Comparison of ENCODE assay signal across 23 mouse cellular contexts in genomic region chr2:143780310-143780709, GRCm38 (mm10).
A peak's percentile ranks its signal among the peaks of the same experiment; 100 is the strongest.
DNase-seq lines count a peak whose midpoint lies in the region; ATAC-seq lines count a peak whose summit lies in the region.
"Had no signal": no experiment of that assay in that cellular context is flagged by ENCODE, and none has a peak within 500 bp of the region (broad histone marks: within the 10 kb centered on the region; RNA-seq: fewer than 3 reads in every experiment).

No protein-coding gene starts in this region.

- DNase-seq in heart, adult 11 months: peak; percentile 48
- no peak for DNase-seq in heart, postnatal 25 days (ENCODE audit: low spot score)
- no peak for DNase-seq in midbrain, embryonic 11.5 days (ENCODE audit: low spot score, missing footprints)
- no peak for DNase-seq in midbrain, embryonic 10.5 days (ENCODE audit: low spot score)
- DNase-seq: adrenal gland, adult 8-10 months; adrenal gland, postnatal 14 days; adrenal gland, postnatal 36 days; B cell, adult 2 months; cerebellum, adult 11-12 months; cerebellum, adult 2 months; cerebellum, adult 9-10 months; cerebellum, postnatal 10 days; cerebellum, postnatal 25 days had no signal

- no peak overlapping the region for H3K4me3 ChIP-seq in midbrain, embryonic 11.5 days (ENCODE audit: low read depth, low read length)
- no peak overlapping the region for H3K4me3 ChIP-seq in midbrain, embryonic 13.5 days (replicated peaks)
- no peak overlapping the region for H3K4me3 ChIP-seq in midbrain, embryonic 16.5 days (ENCODE audit: low read depth, low read length)
- no peak overlapping the region for H3K4me3 ChIP-seq in midbrain, embryonic 10.5 days
- H3K4me3 ChIP-seq: embryonic facial prominence, embryonic 10.5 days; embryonic facial prominence, embryonic 12.5 days; forebrain, embryonic 13.5 days; forebrain, embryonic 15.5 days had no signal

- H3K9ac ChIP-seq in midbrain, embryonic 11.5 days (ENCODE audit: low read length): no peak overlapping the region
- H3K9ac ChIP-seq in midbrain, embryonic 13.5 days (replicated peaks): no peak overlapping the region
- no peak overlapping the region for H3K9ac ChIP-seq in midbrain, embryonic 16.5 days (ENCODE audit: low read depth, low read length)
- H3K9ac ChIP-seq: embryonic facial prominence, embryonic 12.5 days; forebrain, embryonic 13.5 days; forebrain, embryonic 15.5 days had no signal

- no peaks in the 10 kb centered on the region for H3K36me3 ChIP-seq in midbrain, embryonic 11.5 days (ENCODE audit: control insufficient read depth, insufficient read depth, low read length)
- peaks cover 4% of the 10 kb centered on the region for H3K36me3 ChIP-seq in midbrain, embryonic 13.5 days
- H3K36me3 ChIP-seq in midbrain, embryonic 16.5 days (ENCODE audit: control insufficient read depth, insufficient read depth, low read length): peaks cover 4% of the 10 kb centered on the region; the same call in 1 of the 2 replicates
- no peaks in the 10 kb centered on the region for H3K36me3 ChIP-seq in midbrain, embryonic 10.5 days
- H3K36me3 ChIP-seq: embryonic facial prominence, embryonic 10.5 days; embryonic facial prominence, embryonic 12.5 days; forebrain, embryonic 15.5 days; G1E had no signal

- H3K9me3 ChIP-seq in midbrain, embryonic 11.5 days (ENCODE audit: control insufficient read depth, low read length): no peaks in the 10 kb centered on the region
- H3K9me3 ChIP-seq in midbrain, embryonic 13.5 days: no peaks in the 10 kb centered on the region
- H3K9me3 ChIP-seq in midbrain, embryonic 16.5 days (replicated peaks; ENCODE audit: control insufficient read depth, low read length, poor library complexity, severe bottlenecking): no peaks in the 10 kb centered on the region
- no peaks in the 10 kb centered on the region for H3K9me3 ChIP-seq in midbrain, embryonic 10.5 days (replicated peaks)
- H3K9me3 ChIP-seq: embryonic facial prominence, embryonic 10.5 days; embryonic facial prominence, embryonic 12.5 days; forebrain, embryonic 13.5 days; forebrain, embryonic 15.5 days had no signal

- H3K27ac ChIP-seq in midbrain, embryonic 11.5 days (ENCODE audit: low read depth, low read length): no peak overlapping the region
- H3K27ac ChIP-seq in midbrain, embryonic 13.5 days: no peak overlapping the region
- H3K27ac ChIP-seq in midbrain, embryonic 16.5 days (ENCODE audit: low read length): no peak overlapping the region
- no peak overlapping the region for H3K27ac ChIP-seq in midbrain, embryonic 10.5 days (replicated peaks)
- H3K27ac ChIP-seq: embryonic facial prominence, embryonic 10.5 days; embryonic facial prominence, embryonic 12.5 days; forebrain, embryonic 13.5 days; forebrain, embryonic 15.5 days had no signal

- no peaks in the 10 kb centered on the region for H3K27me3 ChIP-seq in midbrain, embryonic 11.5 days (ENCODE audit: control insufficient read depth, insufficient read depth, low read length)
- no peaks in the 10 kb centered on the region for H3K27me3 ChIP-seq in midbrain, embryonic 13.5 days
- no peaks in the 10 kb centered on the region for H3K27me3 ChIP-seq in midbrain, embryonic 16.5 days (ENCODE audit: control insufficient read depth, insufficient read depth, low read depth, low read length)
- no peaks in the 10 kb centered on the region for H3K27me3 ChIP-seq in midbrain, embryonic 10.5 days (ENCODE audit: low read depth, poor library complexity, severe bottlenecking)
- H3K27me3 ChIP-seq: embryonic facial prominence, embryonic 12.5 days; forebrain, embryonic 13.5 days; forebrain, embryonic 15.5 days had no signal

- 0 out of 2 replicates have a peak, but pooled peaks have one; percentile 15 for ATAC-seq in midbrain, embryonic 11.5 days (ENCODE audit: low FRiP score)
- no peak for ATAC-seq in midbrain, embryonic 13.5 days
- ATAC-seq in midbrain, embryonic 16.5 days: peak; percentile 73
- ATAC-seq: activated CD4-positive, CD25-positive, alpha-beta regulatory T cell, adult 4 months; CD4-positive, CD25-positive, alpha-beta regulatory T cell, adult 4 months; forebrain, embryonic 15.5 days; Patski had no signal

- WGBS in midbrain, embryonic 11.5 days: 82% methylated on average over 2 of the region's 2 CpGs
- 85% methylated on average over 2 of the region's 2 CpGs for WGBS in midbrain, embryonic 13.5 days
- 87% methylated on average over 2 of the region's 2 CpGs for WGBS in midbrain, embryonic 16.5 days
- 89% methylated on average over 2 of the region's 2 CpGs for WGBS in midbrain, embryonic 10.5 days

- no peaks in the 10 kb centered on the region for H3K4me1 ChIP-seq in midbrain, embryonic 11.5 days (ENCODE audit: control insufficient read depth, insufficient read depth, low read length)
- H3K4me1 ChIP-seq in midbrain, embryonic 13.5 days (replicated peaks): no peaks in the 10 kb centered on the region
- no peaks in the 10 kb centered on the region for H3K4me1 ChIP-seq in midbrain, embryonic 16.5 days (ENCODE audit: control insufficient read depth, insufficient read depth, low read length)
- no peaks in the 10 kb centered on the region for H3K4me1 ChIP-seq in midbrain, embryonic 10.5 days
- H3K4me1 ChIP-seq: embryonic facial prominence, embryonic 10.5 days; embryonic facial prominence, embryonic 12.5 days; forebrain, embryonic 13.5 days; forebrain, embryonic 15.5 days had no signal

- no peak overlapping the region for H3K4me2 ChIP-seq in midbrain, embryonic 11.5 days
- H3K4me2 ChIP-seq in midbrain, embryonic 13.5 days (replicated peaks): no peak overlapping the region
- no peak overlapping the region for H3K4me2 ChIP-seq in midbrain, embryonic 16.5 days (ENCODE audit: low read length)
- H3K4me2 ChIP-seq: embryonic facial prominence, embryonic 12.5 days; forebrain, embryonic 13.5 days; forebrain, embryonic 15.5 days had no signal

- intact Hi-C loops in heart, postnatal 25 days (cut with DNase I): no loop called here
